8 mouse cellular contexts compared by ENCODE assay signal in the genomic region with DNA sequence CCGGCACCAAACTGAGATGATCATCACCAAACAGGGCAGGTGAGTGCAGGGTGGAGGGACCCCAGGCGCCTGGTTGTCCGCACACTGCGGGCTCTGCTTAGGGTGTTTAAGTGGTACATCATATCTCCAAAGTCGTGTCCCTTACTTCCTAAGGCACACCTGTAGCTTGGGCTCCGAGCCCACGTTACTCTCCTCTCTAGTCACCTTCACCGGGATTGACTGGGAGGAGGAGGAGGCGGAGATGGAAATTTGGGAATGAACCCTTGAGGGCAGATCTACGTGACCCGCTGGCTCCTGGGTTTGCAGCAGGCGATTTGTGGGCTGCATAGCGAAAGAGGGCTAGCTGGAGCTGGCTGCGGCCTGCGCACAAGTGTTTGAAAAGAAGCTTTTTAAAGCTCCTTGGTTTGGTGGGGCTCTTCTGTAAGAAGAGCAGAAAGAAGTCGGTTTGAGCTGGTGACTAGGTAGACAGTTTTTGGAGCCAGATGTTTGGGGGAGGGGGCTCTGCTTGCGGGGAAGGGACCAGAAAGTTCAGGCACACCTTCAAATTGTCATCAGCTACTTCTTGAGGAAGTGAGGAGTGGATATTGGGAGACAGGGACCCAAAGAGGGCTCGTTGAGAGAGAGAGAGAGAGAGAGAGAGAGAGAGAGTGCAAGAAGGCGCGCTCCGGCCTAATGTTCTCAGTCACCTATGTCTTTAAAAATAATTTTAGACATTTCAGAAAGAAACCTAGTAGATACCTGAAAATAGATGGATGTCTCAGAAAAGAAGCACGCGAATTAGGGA. TPM values are rescaled to one million over a fixed set of nuclear protein-coding genes. Genes with fewer than 3 reads are reported as not detected.
DNase-seq lines count a peak whose midpoint lies in the region; ATAC-seq and TF ChIP-seq lines count a peak whose summit lies in the region.

No protein-coding gene starts in this region.

- H3K36me3 ChIP-seq in heart, embryonic 11.5 days (ENCODE audit: control insufficient read depth, insufficient read depth, low read length), result no peaks in the 10 kb centered on the region
- H3K36me3 ChIP-seq in ES-E14 (ENCODE audit: control insufficient read depth, insufficient read depth, low read length, poor library complexity, severe bottlenecking), result peaks cover 3% of the 10 kb centered on the region; the same call in 1 of the 2 replicates
- no peaks in the 10 kb centered on the region for H3K36me3 ChIP-seq in hindbrain, embryonic 12.5 days
- H3K36me3 ChIP-seq in midbrain, embryonic 11.5 days (ENCODE audit: control insufficient read depth, insufficient read depth, low read length), result no peaks in the 10 kb centered on the region

- WGBS in heart, embryonic 11.5 days (ENCODE audit: insufficient replicate concordance), result 3% methylated on average over 23 of the region's 23 CpGs
- WGBS in hindbrain, embryonic 12.5 days, result 1% methylated on average over 23 of the region's 23 CpGs
- 2% methylated on average over 23 of the region's 23 CpGs for WGBS in midbrain, embryonic 11.5 days

- H3K27ac ChIP-seq in heart, embryonic 11.5 days (ENCODE audit: low read depth, low read length), result no peak overlapping the region
- no peak overlapping the region for H3K27ac ChIP-seq in ES-E14 (ENCODE audit: insufficient read depth, low read depth, low read length, poor library complexity, severe bottlenecking)
- H3K27ac ChIP-seq in hindbrain, embryonic 12.5 days, result no peak overlapping the region
- H3K27ac ChIP-seq in midbrain, embryonic 11.5 days (ENCODE audit: low read depth, low read length), result no peak overlapping the region
- H3K27ac ChIP-seq in left cerebral cortex, adult 2 months, result no peak overlapping the region

- peaks cover 17% of the 10 kb centered on the region for H3K4me1 ChIP-seq in heart, embryonic 11.5 days (ENCODE audit: control insufficient read depth, insufficient read depth, low read length)
- peaks cover 3 to 15% of the 10 kb centered on the region in 2 experiments; a peak in 1 of 4 replicates for H3K4me1 ChIP-seq in ES-E14 (ENCODE audit: control insufficient read depth in 2 of 2, insufficient read depth in 2 of 2, low read length in 2 of 2, poor library complexity in 1 of 2)
- peaks cover 28% of the 10 kb centered on the region for H3K4me1 ChIP-seq in hindbrain, embryonic 12.5 days
- peaks cover 15% of the 10 kb centered on the region for H3K4me1 ChIP-seq in midbrain, embryonic 11.5 days (ENCODE audit: control insufficient read depth, insufficient read depth, low read length)

- no peak for DNase-seq in heart, adult 18-20 months
- no peak for DNase-seq in ES-E14 (ENCODE audit: low read depth, low spot score)
- DNase-seq in midbrain, embryonic 11.5 days (ENCODE audit: low spot score, missing footprints), result peak; percentile 92
- no peak for DNase-seq in left cerebral cortex, adult 2 months (ENCODE audit: extremely low spot score in 1 of 2, low spot score in 2 of 2)
- no peak for DNase-seq in adrenal gland, postnatal 4 days (ENCODE audit: low spot score in 2 of 2)

- no peak for TF ChIP-seq CTCF in left cerebral cortex, adult 2 months (IDR thresholded peaks at IDR 0.05)

- H3K4me2 ChIP-seq in heart, embryonic 11.5 days, result peak overlapping the region; percentile 84
- H3K4me2 ChIP-seq in hindbrain, embryonic 12.5 days (replicated peaks), result peak overlapping the region; percentile 51
- no peak overlapping the region for H3K4me2 ChIP-seq in midbrain, embryonic 11.5 days

- H3K4me3 ChIP-seq in heart, embryonic 11.5 days (ENCODE audit: low read depth, low read length), result peak overlapping the region; percentile 57; the same call in 1 of the 2 replicates
- peak overlapping the region; percentile 71 to 83 for H3K4me3 ChIP-seq in ES-E14 (ENCODE audit: insufficient read depth in 1 of 2, low read depth in 1 of 2, low read length in 2 of 2, poor library complexity in 1 of 2, severe bottlenecking in 1 of 2)
- peak overlapping the region; percentile 35; the same call in 1 of the 2 replicates for H3K4me3 ChIP-seq in hindbrain, embryonic 12.5 days
- H3K4me3 ChIP-seq in midbrain, embryonic 11.5 days (ENCODE audit: low read depth, low read length), result peak overlapping the region; percentile 36; the same call in 1 of the 2 replicates
- no peak overlapping the region for H3K4me3 ChIP-seq in left cerebral cortex, adult 2 months

- in situ Hi-C loops in ES-E14 (cut with MboI; ENCODE audit: low sequenced_read_pairs in 2 of 2, unreplicated experiment in 2 of 2), result loop anchor here in 1 of 2 experiments (25.0 kb wide), 1 partner anchor 417 kb away; no protein-coding TSS in a partner anchor

- intact Hi-C loops in left cerebral cortex, adult 2 months (cut with DNase I), result no loop called here

- H3K9ac ChIP-seq in heart, embryonic 11.5 days (ENCODE audit: low read depth, low read length), result no peak overlapping the region
- H3K9ac ChIP-seq in ES-E14 (ENCODE audit: insufficient read depth, low read depth, low read length, poor library complexity, severe bottlenecking), result peak overlapping the region; percentile 77; the same call in 1 of the 2 replicates
- no peak overlapping the region for H3K9ac ChIP-seq in hindbrain, embryonic 12.5 days
- H3K9ac ChIP-seq in midbrain, embryonic 11.5 days (ENCODE audit: low read length), result no peak overlapping the region

- 0 out of 2 replicates have a peak, but pooled peaks have one; percentile 6 for ATAC-seq in heart, embryonic 11.5 days (replicated peaks; ENCODE audit: insufficient number of reproducible peaks, low FRiP score, low TSS enrichment)
- ATAC-seq in hindbrain, embryonic 12.5 days (ENCODE audit: low FRiP score), result no peak
- no peak; the same call in 1 of the 2 replicates for ATAC-seq in midbrain, embryonic 11.5 days (ENCODE audit: low FRiP score)
- ATAC-seq in erythroid progenitor cell, adult 5-6 weeks (replicated peaks; ENCODE audit: low FRiP score, poor library complexity, severe bottlenecking), result no peak

- H3K9me3 ChIP-seq in heart, embryonic 11.5 days (replicated peaks; ENCODE audit: control insufficient read depth, low read length), result no peaks in the 10 kb centered on the region
- H3K9me3 ChIP-seq in ES-E14 (ENCODE audit: control insufficient read depth, insufficient read depth, low read depth, low read length), result no peaks in the 10 kb centered on the region
- no peaks in the 10 kb centered on the region for H3K9me3 ChIP-seq in hindbrain, embryonic 12.5 days (replicated peaks)
- no peaks in the 10 kb centered on the region for H3K9me3 ChIP-seq in midbrain, embryonic 11.5 days (ENCODE audit: control insufficient read depth, low read length)

- H3K27me3 ChIP-seq in heart, embryonic 11.5 days (ENCODE audit: control insufficient read depth, insufficient read depth, low read length), result peaks cover 89% of the 10 kb centered on the region
- peaks cover 96% of the 10 kb centered on the region for H3K27me3 ChIP-seq in hindbrain, embryonic 12.5 days
- H3K27me3 ChIP-seq in midbrain, embryonic 11.5 days (ENCODE audit: control insufficient read depth, insufficient read depth, low read length), result peaks cover 93% of the 10 kb centered on the region

TF ChIP-seq in ES-E14, 5 proteins besides CTCF, POLR2A, EP300 and RAD21:
- TF ChIP-seq CHD2 (IDR thresholded peaks at IDR 0.05; ENCODE audit: low read depth, low read length) (no peak), ZNF384 (IDR thresholded peaks at IDR 0.05; ENCODE audit: low read depth, low read length) (no peak), MAFK (IDR thresholded peaks at IDR 0.05; ENCODE audit: insufficient read depth, low read depth, low read length) (no peak), HCFC1 (IDR thresholded peaks at IDR 0.05; ENCODE audit: borderline replicate concordance, insufficient read depth, low read length) (no peak), ZC3H11A (IDR thresholded peaks at IDR 0.05; ENCODE audit: borderline replicate concordance, low read depth, low read length) (no peak)

RNA-seq across cellular contexts. Expression of gene Eomes, which starts 1.7 kb away (rescaled TPM):
- polyA plus RNA-seq in heart, embryonic 11.5 days (2014; fragmentation: Nextera tagmentation; extraction: Ambion mirVana), result 0.08 and 0.17 TPM in 2 replicates
- total RNA-seq in heart, adult 18-20 months (2021), result under 1 TPM; 0.07 to 0.10 TPM
- total RNA-seq in ES-E14 (2012; rRNA removed), result 1.1 and 3.2 TPM in 2 replicates
- 0.09 and 0.25 TPM in 2 replicates for polyA plus RNA-seq in hindbrain, embryonic 12.5 days (2016; fragmentation: Nextera tagmentation; extraction: Ambion mirVana)
- polyA plus RNA-seq in midbrain, embryonic 11.5 days (2014; fragmentation: Nextera tagmentation; extraction: Ambion mirVana), result 0.33 and 1.1 TPM in 2 replicates
- total RNA-seq in left cerebral cortex, adult 2 months (2021), result under 1 TPM in 1 of 2 experiments, not detected in 1; 0.16 TPM
- total RNA-seq in adrenal gland, postnatal 4 days (2021), result under 1 TPM in 1 of 2 experiments, not detected in 1; 0.51 TPM
- total RNA-seq in erythroid progenitor cell, adult 5-6 weeks (2015; ENCODE audit: low replicate concordance), result 1.3 and 2.2 TPM in 2 replicates
- total RNA-seq in erythroid progenitor cell, adult 5-6 weeks (2017; ENCODE audit: low replicate concordance), result 0.30 TPM in 1 of 2 replicates, not detected in the other

RNA-seq across cellular contexts. Expression of gene Golga4, which starts 26.4 kb away (rescaled TPM):
- polyA plus RNA-seq in heart, embryonic 11.5 days (2014; fragmentation: Nextera tagmentation; extraction: Ambion mirVana), result 64.2 and 64.9 TPM in 2 replicates
- 100 to 1,000 TPM; 383 to 397 TPM for total RNA-seq in heart, adult 18-20 months (2021)
- total RNA-seq in ES-E14 (2012; rRNA removed), result 73.3 and 78.4 TPM in 2 replicates
- 67.5 and 73.1 TPM in 2 replicates for polyA plus RNA-seq in hindbrain, embryonic 12.5 days (2016; fragmentation: Nextera tagmentation; extraction: Ambion mirVana)
- polyA plus RNA-seq in midbrain, embryonic 11.5 days (2014; fragmentation: Nextera tagmentation; extraction: Ambion mirVana), result 48.5 and 48.7 TPM in 2 replicates
- total RNA-seq in left cerebral cortex, adult 2 months (2021), result 100 to 1,000 TPM; 108 to 110 TPM
- total RNA-seq in adrenal gland, postnatal 4 days (2021), result 100 to 1,000 TPM in 1 of 2 experiments, 10 to 100 TPM in 1; 99.9 to 110 TPM
- 21.8 and 25.2 TPM in 2 replicates for total RNA-seq in erythroid progenitor cell, adult 5-6 weeks (2015; ENCODE audit: low replicate concordance)
- 38.1 and 42.6 TPM in 2 replicates for total RNA-seq in erythroid progenitor cell, adult 5-6 weeks (2017; ENCODE audit: low replicate concordance)
